Mouse (Mus musculus) hindbrain, postnatal 0 days (tissue): ENCODE measurements around the gene Fbxo5. TPM values are rescaled to one million over a fixed set of nuclear protein-coding genes. Genes with fewer than 3 reads are reported as not detected.

Source experiments
- ATAC-seq: fragments of 200-750 bp; cut with Nextera tagmentation; 2 replicates; pipeline ENCODE4 v1.8.0; 2017; ENCODE audit warnings: mild to moderate bottlenecking, moderate TSS enrichment, moderate library complexity
- DNase-seq: peaks from one replicate; pipeline ENCODE4 v3.0.0-alpha.2; 2015; ENCODE audit warnings: low spot score
- H3K27ac ChIP-seq: fragments of 300-500 bp; sonication (generic); 2 replicates; pipeline ENCODE4 v1.5.1; 2014; ENCODE audit warnings: mild to moderate bottlenecking
- H3K27me3 ChIP-seq: fragments of 300-500 bp; sonication (generic); 2 replicates; pipeline ENCODE4 v1.6.1; 2014; ENCODE audit warnings: low read length, mixed read lengths; ENCODE audit not compliant: insufficient read depth
- H3K36me3 ChIP-seq: fragments of 300-500 bp; sonication (generic); 2 replicates; pipeline ENCODE4 v1.6.1; 2014; ENCODE audit warnings: low read length, mixed read lengths; ENCODE audit not compliant: insufficient read depth
- H3K4me1 ChIP-seq: fragments of 300-500 bp; sonication (generic); 2 replicates; pipeline ENCODE4 v1.6.1; 2014; ENCODE audit warnings: antibody characterized with exemption, low read length, mixed read lengths; ENCODE audit not compliant: insufficient read depth
- H3K4me2 ChIP-seq: fragments of 300-500 bp; sonication (generic); 2 replicates; pipeline ENCODE4 v1.6.1; 2014; ENCODE audit warnings: low read depth, mild to moderate bottlenecking, low read length, moderate library complexity, mixed read lengths
- H3K4me3 ChIP-seq: fragments of 300-500 bp; sonication (generic); 2 replicates; pipeline ENCODE4 v1.5.1; 2014; ENCODE audit warnings: low read length
- H3K9ac ChIP-seq: fragments of 300-500 bp; sonication (generic); replicated peaks from 2 replicates; pipeline ENCODE4 v1.6.1; 2014; ENCODE audit warnings: mild to moderate bottlenecking, low read length, moderate library complexity, mixed read lengths
- H3K9me3 ChIP-seq: fragments of 300-500 bp; sonication (generic); 2 replicates; pipeline ENCODE4 v1.6.1; 2016; ENCODE audit warnings: low read length, mixed read lengths
- CTCF ChIP-seq: IDR thresholded peaks from 2 replicates; pipeline ENCODE4 v1.5.1; 2016; ENCODE audit warnings: antibody characterized with exemption, control low read depth, low read depth
- WGBS: fragments of 180-500 bp; shearing (Covaris S2); extraction: QIAGEN DNeasy Blood & Tissue Kit; methylation state at CpG from one replicate; pipeline ENCODE4 v1.1.7; 2014; 5-methylcytosine and 5-hydroxymethylcytosine counted together
- polyA plus RNA-seq: library from polyadenylated mRNA; unstranded; fragments of >200 nt; fragmentation: Nextera tagmentation; extraction: Ambion mirVana; gene quantifications from 2 replicates; pipeline ENCODE4 v1.2.1, GENCODE M21; 2015
- total RNA-seq: library from RNA; depleted of rRNA; stranded (reverse); fragments of >200 nt; gene quantifications from 2 replicates; pipeline ENCODE4 v1.2.3, GENCODE M21; 2014; rRNA removed

Gene Fbxo5
- total and polyA plus RNA-seq, 2 experiments from 2014 or later: 5.3 to 10.0 TPM

DNA sequence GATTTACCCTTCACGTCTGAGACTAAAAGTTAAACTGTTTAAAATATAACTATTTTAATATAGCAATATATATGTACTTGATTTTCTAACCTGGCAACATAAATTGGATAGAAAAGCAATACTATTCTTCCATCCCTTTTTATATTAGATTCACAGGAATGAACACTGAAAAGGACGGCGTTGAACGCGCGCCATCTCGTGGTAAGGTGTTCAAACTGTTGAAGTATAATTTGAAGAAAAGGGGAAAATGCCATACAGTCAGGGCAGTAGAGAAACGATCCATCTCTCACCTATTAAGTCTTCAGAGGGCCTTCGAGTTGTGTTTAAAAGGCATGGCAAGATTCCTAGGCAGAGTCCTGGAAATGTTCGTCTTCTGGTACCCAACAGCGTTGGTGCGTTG lies 14.7 kb downstream of the Fbxo5 start:
- no peaks in the 10 kb centered on the region for H3K4me1 ChIP-seq
- no peak overlapping the region for H3K27ac ChIP-seq
- no peaks in the 10 kb centered on the region for H3K27me3 ChIP-seq
- no peak overlapping the region for H3K4me2 ChIP-seq
- WGBS: 19% methylated on average over 12 of the region's 12 CpGs
- no peaks in the 10 kb centered on the region for H3K36me3 ChIP-seq
- H3K9ac ChIP-seq: no peak overlapping the region
- TF ChIP-seq CTCF: peak; percentile 80
- no peak overlapping the region for H3K4me3 ChIP-seq
- ATAC-seq (peak; percentile 49; the same call in 1 of the 2 replicates), DNase-seq (peak; percentile 76)
- no peaks in the 10 kb centered on the region for H3K9me3 ChIP-seq

DNA sequence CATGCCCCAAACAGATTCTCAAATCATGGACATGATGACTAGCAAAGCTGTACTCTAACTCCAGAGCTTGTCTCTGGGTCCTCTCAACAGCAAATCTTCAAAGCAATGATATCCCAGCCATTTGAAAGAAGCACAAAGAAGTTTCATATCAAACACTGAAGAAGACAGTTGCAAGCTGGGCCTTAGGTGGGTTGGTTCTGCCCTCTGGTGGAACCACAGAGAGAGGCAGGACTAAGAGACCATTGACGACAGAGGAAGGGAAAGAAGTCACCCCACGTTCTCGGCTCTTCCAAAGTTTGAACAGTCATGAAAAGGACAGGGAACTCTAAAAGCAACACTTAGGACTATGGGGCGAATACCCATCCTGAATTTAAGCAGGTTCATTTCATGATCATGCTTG lies 18.5 kb downstream of the Fbxo5 start:
- ATAC-seq: 0 out of 2 replicates have a peak, but pooled peaks have one; percentile 63

More for the DNA sequence above, 18.5 kb downstream of the Fbxo5 start:
- 25% methylated on average over 4 of the region's 4 CpGs for WGBS
- peak; percentile 86 for TF ChIP-seq CTCF
- Histone ChIP-seq H3K27ac (no peak overlapping the region), H3K4me1 (no peaks in the 10 kb centered on the region), H3K4me3 (no peak overlapping the region), H3K27me3 (no peaks in the 10 kb centered on the region), H3K9ac (no peak overlapping the region), H3K36me3 (no peaks in the 10 kb centered on the region), H3K4me2 (no peak overlapping the region), H3K9me3 (no peaks in the 10 kb centered on the region)
- DNase-seq: peak; percentile 69

Other genes with a start within 250 kb of the Fbxo5 start
- gene Myct1, start 211.8 kb downstream of the Fbxo5 start, total RNA-seq: 0.43 and 0.89 TPM in 2 replicates
- gene Myct1, start 211.8 kb downstream of the Fbxo5 start, polyA plus RNA-seq: 0.91 and 1.0 TPM in 2 replicates
- 1.4 and 2.2 TPM in 2 replicates for gene Vip, start 166.4 kb downstream of the Fbxo5 start, total RNA-seq
- gene Vip, start 166.4 kb downstream of the Fbxo5 start, polyA plus RNA-seq: 2.4 and 3.4 TPM in 2 replicates
- gene Mtrf1l, start 18.3 kb upstream of the Fbxo5 start, total RNA-seq: 7.3 and 12.2 TPM in 2 replicates
- gene Mtrf1l, start 18.3 kb upstream of the Fbxo5 start, polyA plus RNA-seq: 8.2 and 8.3 TPM in 2 replicates
- gene Rgs17, start 116.8 kb upstream of the Fbxo5 start, total RNA-seq: 33.5 and 34.4 TPM in 2 replicates
- 51.4 and 53.0 TPM in 2 replicates for gene Rgs17, start 116.8 kb upstream of the Fbxo5 start, polyA plus RNA-seq